In the genomic region with DNA sequence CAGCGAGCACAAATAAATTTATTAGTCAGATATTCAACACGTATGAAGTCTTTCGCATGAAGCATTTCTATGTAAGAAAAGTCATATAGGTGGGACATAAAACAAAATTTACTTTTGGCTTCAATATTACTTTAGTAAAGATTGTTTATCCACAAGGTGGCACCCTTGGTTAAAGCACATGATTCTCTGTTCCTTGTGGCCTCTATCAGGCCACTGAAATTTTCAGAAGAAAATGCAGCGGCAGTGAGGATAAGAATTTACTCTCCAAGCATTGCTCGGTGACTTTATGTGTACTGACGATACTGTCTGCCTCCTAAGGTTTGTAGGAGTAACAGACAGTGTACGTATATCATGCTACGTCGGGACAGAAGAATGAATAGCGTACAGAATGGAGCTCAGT, we compare ENCODE assay signal across 16 mouse cellular contexts.
DNase-seq lines count a peak whose midpoint lies in the region; ATAC-seq and TF ChIP-seq lines count a peak whose summit lies in the region.
"Had no signal": no experiment of that assay in that cellular context is flagged by ENCODE, and none has a peak within 500 bp of the region (broad histone marks: within the 10 kb centered on the region; RNA-seq: fewer than 3 reads in every experiment).

No protein-coding gene starts in this region.

- H3K36me3 ChIP-seq in heart, postnatal 0 days (replicated peaks; ENCODE audit: control insufficient read depth, insufficient read depth, low read length), result no peaks in the 10 kb centered on the region
- no peaks in the 10 kb centered on the region for H3K36me3 ChIP-seq in midbrain, embryonic 14.5 days (ENCODE audit: control insufficient read depth, insufficient read depth, low read length)
- H3K36me3 ChIP-seq in midbrain, embryonic 10.5 days, result no peaks in the 10 kb centered on the region
- H3K36me3 ChIP-seq in hindbrain, embryonic 14.5 days (replicated peaks; ENCODE audit: control insufficient read depth, insufficient read depth), result no peaks in the 10 kb centered on the region
- H3K36me3 ChIP-seq in stomach, postnatal 0 days (ENCODE audit: control insufficient read depth, insufficient read depth, low read length), result no peaks in the 10 kb centered on the region
- H3K36me3 ChIP-seq: G1E; limb, embryonic 13.5 days had no signal

- no peak overlapping the region for H3K4me3 ChIP-seq in heart, postnatal 0 days (ENCODE audit: low read depth, low read length)
- H3K4me3 ChIP-seq in midbrain, embryonic 14.5 days (replicated peaks; ENCODE audit: low read depth, low read length), result no peak overlapping the region
- H3K4me3 ChIP-seq in midbrain, embryonic 10.5 days, result no peak overlapping the region
- H3K4me3 ChIP-seq in hindbrain, embryonic 14.5 days (replicated peaks; ENCODE audit: low read length), result no peak overlapping the region
- H3K4me3 ChIP-seq in stomach, postnatal 0 days (ENCODE audit: low read depth, low read length), result no peak overlapping the region
- H3K4me3 ChIP-seq: limb, embryonic 13.5 days; megakaryocyte, embryonic 14.5 days had no signal

- H3K27ac ChIP-seq in heart, postnatal 0 days (ENCODE audit: low read depth), result no peak overlapping the region
- H3K27ac ChIP-seq in midbrain, embryonic 14.5 days (replicated peaks; ENCODE audit: low read depth, low read length), result no peak overlapping the region
- H3K27ac ChIP-seq in midbrain, embryonic 10.5 days (replicated peaks), result no peak overlapping the region
- H3K27ac ChIP-seq in hindbrain, embryonic 14.5 days, result no peak overlapping the region
- no peak overlapping the region for H3K27ac ChIP-seq in stomach, postnatal 0 days (replicated peaks)
- H3K27ac ChIP-seq: limb, embryonic 13.5 days had no signal

- intact Hi-C loops in heart, postnatal 10 days (cut with DNase I), result no loop called here

- no peak for DNase-seq in heart, postnatal 0 days (ENCODE audit: low spot score)
- no peak for DNase-seq in heart, postnatal 10 days
- peak; percentile 77 for DNase-seq in midbrain, embryonic 14.5 days
- DNase-seq in midbrain, embryonic 10.5 days (ENCODE audit: low spot score), result no peak
- peak; percentile 64 for DNase-seq in hindbrain, embryonic 14.5 days (ENCODE audit: low spot score)
- no peak for DNase-seq in stomach, postnatal 0 days (ENCODE audit: low spot score)
- no peak for DNase-seq in yolk sac, embryonic 10.5 days (ENCODE audit: low spot score)
- no peak for DNase-seq in ovary, adult 18-20 months (ENCODE audit: low spot score)
- DNase-seq: cerebellum, adult 9-11 months; kidney, postnatal 14 days; lung, adult 2 months; right cerebral cortex, adult 18-20 months had no signal

- WGBS in heart, postnatal 0 days, result 70% methylated on average over 10 of the region's 10 CpGs
- 71% methylated on average over 10 of the region's 10 CpGs for WGBS in midbrain, embryonic 14.5 days
- 86% methylated on average over 10 of the region's 10 CpGs for WGBS in midbrain, embryonic 10.5 days
- WGBS in hindbrain, embryonic 14.5 days, result 72% methylated on average over 10 of the region's 10 CpGs
- WGBS in stomach, postnatal 0 days, result 76% methylated on average over 10 of the region's 10 CpGs

- ATAC-seq in heart, postnatal 0 days (ENCODE audit: insufficient read depth, low read depth), result no peak
- ATAC-seq in midbrain, embryonic 14.5 days (ENCODE audit: low FRiP score, low TSS enrichment), result no peak
- no peak for ATAC-seq in hindbrain, embryonic 14.5 days (ENCODE audit: low FRiP score)
- no peak for ATAC-seq in stomach, postnatal 0 days (ENCODE audit: low FRiP score, low TSS enrichment)
- ATAC-seq: activated CD4-positive, CD25-positive, alpha-beta regulatory T cell, adult 4 months had no signal

- H3K4me1 ChIP-seq in heart, postnatal 0 days (ENCODE audit: control insufficient read depth, insufficient read depth), result no peaks in the 10 kb centered on the region
- no peaks in the 10 kb centered on the region for H3K4me1 ChIP-seq in midbrain, embryonic 14.5 days (ENCODE audit: control insufficient read depth, insufficient read depth, low read length)
- no peaks in the 10 kb centered on the region for H3K4me1 ChIP-seq in midbrain, embryonic 10.5 days
- H3K4me1 ChIP-seq in hindbrain, embryonic 14.5 days (replicated peaks; ENCODE audit: control insufficient read depth, insufficient read depth, low read length), result no peaks in the 10 kb centered on the region
- H3K4me1 ChIP-seq in stomach, postnatal 0 days (replicated peaks; ENCODE audit: control insufficient read depth, insufficient read depth), result no peaks in the 10 kb centered on the region
- H3K4me1 ChIP-seq: limb, embryonic 13.5 days; megakaryocyte, embryonic 14.5 days had no signal

- no peak for TF ChIP-seq EP300 in heart, postnatal 0 days (IDR thresholded peaks at IDR 0.05; ENCODE audit: low read depth)
- TF ChIP-seq EP300 in stomach, postnatal 0 days (optimal IDR thresholded peaks at IDR 0.05), result no peak

- peak; percentile 8; the same call in 1 of the 2 replicates for TF ChIP-seq CTCF in heart, postnatal 0 days (IDR thresholded peaks at IDR 0.05; ENCODE audit: low read depth)
- peak; percentile 32 for TF ChIP-seq CTCF in stomach, postnatal 0 days (IDR thresholded peaks at IDR 0.05; ENCODE audit: low read depth)

- H3K9ac ChIP-seq in heart, postnatal 0 days (replicated peaks; ENCODE audit: low read depth, low read length), result no peak overlapping the region
- no peak overlapping the region for H3K9ac ChIP-seq in midbrain, embryonic 14.5 days (replicated peaks; ENCODE audit: low read length)
- H3K9ac ChIP-seq in hindbrain, embryonic 14.5 days, result no peak overlapping the region; the same call in 1 of the 2 replicates
- no peak overlapping the region for H3K9ac ChIP-seq in stomach, postnatal 0 days (ENCODE audit: low read length)
- H3K9ac ChIP-seq: limb, embryonic 13.5 days had no signal

- H3K27me3 ChIP-seq in heart, postnatal 0 days (ENCODE audit: control insufficient read depth, insufficient read depth, low read length), result no peaks in the 10 kb centered on the region
- no peaks in the 10 kb centered on the region for H3K27me3 ChIP-seq in midbrain, embryonic 14.5 days (ENCODE audit: control insufficient read depth, insufficient read depth, low read length)
- H3K27me3 ChIP-seq in midbrain, embryonic 10.5 days (ENCODE audit: low read depth, poor library complexity, severe bottlenecking), result no peaks in the 10 kb centered on the region
- no peaks in the 10 kb centered on the region for H3K27me3 ChIP-seq in hindbrain, embryonic 14.5 days (ENCODE audit: control insufficient read depth, insufficient read depth, low read length)
- no peaks in the 10 kb centered on the region for H3K27me3 ChIP-seq in stomach, postnatal 0 days (ENCODE audit: control insufficient read depth, insufficient read depth, low read length)
- H3K27me3 ChIP-seq: limb, embryonic 13.5 days; megakaryocyte, embryonic 14.5 days had no signal

- no peaks in the 10 kb centered on the region for H3K9me3 ChIP-seq in heart, postnatal 0 days (replicated peaks; ENCODE audit: control insufficient read depth, low read length)
- no peaks in the 10 kb centered on the region for H3K9me3 ChIP-seq in midbrain, embryonic 14.5 days (ENCODE audit: control insufficient read depth, low read length)
- H3K9me3 ChIP-seq in midbrain, embryonic 10.5 days (replicated peaks), result no peaks in the 10 kb centered on the region
- no peaks in the 10 kb centered on the region for H3K9me3 ChIP-seq in hindbrain, embryonic 14.5 days (ENCODE audit: control insufficient read depth, low read length)
- no peaks in the 10 kb centered on the region for H3K9me3 ChIP-seq in stomach, postnatal 0 days (ENCODE audit: control insufficient read depth, low read length)
- H3K9me3 ChIP-seq: G1E; limb, embryonic 13.5 days; megakaryocyte, embryonic 14.5 days had no signal

- H3K4me2 ChIP-seq in heart, postnatal 0 days (ENCODE audit: low read depth, low read length), result no peak overlapping the region
- H3K4me2 ChIP-seq in midbrain, embryonic 14.5 days (ENCODE audit: low read length), result no peak overlapping the region
- H3K4me2 ChIP-seq in hindbrain, embryonic 14.5 days (replicated peaks), result no peak overlapping the region
- no peak overlapping the region for H3K4me2 ChIP-seq in stomach, postnatal 0 days (replicated peaks; ENCODE audit: low read depth)
- H3K4me2 ChIP-seq: limb, embryonic 13.5 days had no signal

Comparison
In these comparisons a context has a peak if more than half of its experiments do, and no peak if none do; other contexts are left out.
1. DNase-seq: peak in midbrain, embryonic 14.5 days (single experiment) and hindbrain, embryonic 14.5 days (single experiment); none in heart, postnatal 0 days (single experiment), heart, postnatal 10 days (0 of 2), midbrain, embryonic 10.5 days (single experiment), stomach, postnatal 0 days (single experiment), yolk sac, embryonic 10.5 days (single experiment) and ovary, adult 18-20 months (single experiment).